Mouse (Mus musculus) heart, embryonic 15.5 days (tissue): ENCODE data around the gene E2f2. TPM values are rescaled to one million over a fixed set of nuclear protein-coding genes. Genes with fewer than 3 reads are reported as not detected.

Experiments used
- ATAC-seq: fragments of 200-750 bp; cut with Nextera tagmentation; replicated peaks from 2 replicates; pipeline ENCODE4 v1.8.0; 2017; ENCODE audit warnings: low read depth, moderate TSS enrichment; ENCODE audit not compliant: insufficient number of reproducible peaks, insufficient read depth, low FRiP score
- H3K27ac ChIP-seq: fragments of 300-500 bp; sonication (generic); 2 replicates; pipeline ENCODE4 v1.5.1; 2015; ENCODE audit warnings: mild to moderate bottlenecking, inconsistent platforms
- H3K27me3 ChIP-seq: fragments of 300-500 bp; sonication (generic); 2 replicates; pipeline ENCODE4 v1.6.1; 2015; ENCODE audit warnings: inconsistent platforms
- H3K36me3 ChIP-seq: fragments of 300-500 bp; sonication (generic); 2 replicates; pipeline ENCODE4 v1.6.1; 2015; ENCODE audit warnings: mild to moderate bottlenecking, inconsistent platforms
- H3K4me1 ChIP-seq: fragments of 300-500 bp; sonication (generic); replicated peaks from 2 replicates; pipeline ENCODE4 v1.6.1; 2015; ENCODE audit warnings: inconsistent platforms
- H3K4me2 ChIP-seq: fragments of 300-500 bp; sonication (generic); 2 replicates; pipeline ENCODE4 v1.6.1; 2015; ENCODE audit warnings: inconsistent platforms, mild to moderate bottlenecking, moderate library complexity
- H3K4me3 ChIP-seq: fragments of 300-500 bp; sonication (generic); 2 replicates; pipeline ENCODE4 v1.5.1; 2015; ENCODE audit warnings: mild to moderate bottlenecking, inconsistent platforms
- H3K9ac ChIP-seq: fragments of 300-500 bp; sonication (generic); 2 replicates; pipeline ENCODE4 v1.6.1; 2015; ENCODE audit warnings: mild to moderate bottlenecking, inconsistent platforms
- H3K9me3 ChIP-seq: fragments of 300-500 bp; sonication (generic); replicated peaks from 2 replicates; pipeline ENCODE4 v1.6.1; 2016; ENCODE audit warnings: inconsistent platforms
- WGBS: fragments of 180-500 bp; shearing (Covaris S2); methylation state at CpG from one replicate; pipeline ENCODE4 v1.1.7; 2015; ENCODE audit warnings: mixed read lengths; 5-methylcytosine and 5-hydroxymethylcytosine counted together
- polyA plus RNA-seq: library from polyadenylated mRNA; unstranded; fragments of >200 nt; fragmentation: Nextera tagmentation; extraction: Ambion mirVana; gene quantifications from 2 replicates; pipeline ENCODE4 v1.2.1, GENCODE M21; 2015

The E2f2 gene
- polyA plus RNA-seq, 1 experiment from 2014 or later: 7.8 TPM

- Histone ChIP-seq H3K27me3 (no peaks in the 10 kb centered on the region), H3K9ac (no peak overlapping the region), H3K4me1 (peaks cover 72% of the 10 kb centered on the region), H3K9me3 (no peaks in the 10 kb centered on the region), H3K27ac (peak overlapping the region; percentile 51), H3K4me2 (peak overlapping the region; percentile 19; the same call in 1 of the 2 replicates), H3K36me3 (no peaks in the 10 kb centered on the region), H3K4me3 (no peak overlapping the region)
- WGBS: 45% methylated on average over 11 of the region's 11 CpGs
- no peak for ATAC-seq
These were observed 5.6 kb downstream of the E2f2 start for GRCm38 (mm10) chr4:136177612-136178474.

- H3K4me1 ChIP-seq: peaks cover 66% of the 10 kb centered on the region
These were observed 6.3 kb downstream of the E2f2 start for GRCm38 (mm10) chr4:136178475-136178921.

GRCm38 (mm10) chr4:136179456-136179855 lies 7.3 kb downstream of the E2f2 start:
- H3K9ac ChIP-seq: no peak overlapping the region
- WGBS: 90% methylated on average over 7 of the region's 7 CpGs
- no peak for ATAC-seq
- no peak overlapping the region; the same call in 1 of the 2 replicates for H3K4me3 ChIP-seq
- no peaks in the 10 kb centered on the region for H3K9me3 ChIP-seq
- H3K36me3 ChIP-seq: no peaks in the 10 kb centered on the region
- H3K27ac ChIP-seq: peak overlapping the region; percentile 65; the same call in 1 of the 2 replicates
- H3K4me1 ChIP-seq: peaks cover 56% of the 10 kb centered on the region
- H3K4me2 ChIP-seq: peak overlapping the region; percentile 63
- no peaks in the 10 kb centered on the region for H3K27me3 ChIP-seq

More at GRCm38 (mm10) chr4:136178475-136178921, 6.3 kb downstream of the E2f2 start:
- no peaks in the 10 kb centered on the region for H3K9me3 ChIP-seq
- no peak overlapping the region for H3K4me3 ChIP-seq
- WGBS: 71% methylated on average over 12 of the region's 12 CpGs
- H3K9ac ChIP-seq: no peak overlapping the region
- H3K36me3 ChIP-seq: no peaks in the 10 kb centered on the region
- H3K27ac ChIP-seq: peak overlapping the region; percentile 51
- H3K27me3 ChIP-seq: no peaks in the 10 kb centered on the region
- no peak for ATAC-seq
- peak overlapping the region; percentile 19; the same call in 1 of the 2 replicates for H3K4me2 ChIP-seq

DNA sequence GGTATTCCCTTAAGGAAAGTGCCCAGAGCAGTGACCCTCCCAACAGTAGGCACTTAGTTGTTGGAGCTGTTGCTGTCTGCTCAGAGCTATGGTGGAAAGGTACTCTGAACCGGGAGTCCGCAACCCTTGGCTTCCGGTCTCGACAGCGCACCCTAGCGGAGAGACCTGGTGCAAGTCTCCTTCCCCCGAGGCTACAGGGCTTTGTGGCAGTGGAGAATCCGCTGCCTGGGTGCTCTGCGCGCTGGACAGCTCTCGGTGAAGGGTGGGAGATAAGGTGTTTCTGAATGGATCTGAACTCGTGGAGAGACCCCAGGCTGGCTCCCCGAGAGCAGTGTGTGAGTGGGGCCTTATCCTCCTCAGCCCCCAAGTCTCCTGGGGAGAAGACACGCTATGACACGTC lies 7.8 kb downstream of the E2f2 start:
- H3K36me3 ChIP-seq: no peaks in the 10 kb centered on the region
- H3K4me2 ChIP-seq: peak overlapping the region; percentile 63
- H3K27ac ChIP-seq: peak overlapping the region; percentile 65
- H3K27me3 ChIP-seq: no peaks in the 10 kb centered on the region
- H3K4me1 ChIP-seq: peaks cover 51% of the 10 kb centered on the region
- H3K9me3 ChIP-seq: no peaks in the 10 kb centered on the region
- peak overlapping the region; percentile 43 for H3K4me3 ChIP-seq
- WGBS: 4% methylated on average over 15 of the region's 15 CpGs
- peak overlapping the region; percentile 39; the same call in 1 of the 2 replicates for H3K9ac ChIP-seq
- peak; percentile 23; the same call in 1 of the 2 replicates for ATAC-seq

- Histone ChIP-seq H3K27ac (peak overlapping the region; percentile 65), H3K9ac (peak overlapping the region; percentile 39; the same call in 1 of the 2 replicates), H3K27me3 (no peaks in the 10 kb centered on the region), H3K4me2 (peak overlapping the region; percentile 63), H3K4me1 (peaks cover 51% of the 10 kb centered on the region), H3K9me3 (no peaks in the 10 kb centered on the region), H3K4me3 (peak overlapping the region; percentile 43), H3K36me3 (no peaks in the 10 kb centered on the region)
- WGBS: 16% methylated on average over 23 of the region's 23 CpGs
- ATAC-seq: peak; percentile 78
These were observed 8.5 kb downstream of the E2f2 start for GRCm38 (mm10) chr4:136180408-136181330.

GRCm38 (mm10) chr4:136181367-136181766 lies 9.2 kb downstream of the E2f2 start:
- Histone ChIP-seq H3K9ac (no peak overlapping the region), H3K9me3 (no peaks in the 10 kb centered on the region), H3K4me1 (peaks cover 46% of the 10 kb centered on the region), H3K36me3 (peaks cover under 1% of the 10 kb centered on the region; the same call in 1 of the 2 replicates), H3K27ac (0 out of 2 replicates have a peak overlapping the region, but pooled peaks have one; percentile 18), H3K4me3 (peak overlapping the region; percentile 43), H3K27me3 (no peaks in the 10 kb centered on the region), H3K4me2 (peak overlapping the region; percentile 63)
- 29% methylated on average over 12 of the region's 12 CpGs for WGBS
- ATAC-seq: no peak

DNA sequence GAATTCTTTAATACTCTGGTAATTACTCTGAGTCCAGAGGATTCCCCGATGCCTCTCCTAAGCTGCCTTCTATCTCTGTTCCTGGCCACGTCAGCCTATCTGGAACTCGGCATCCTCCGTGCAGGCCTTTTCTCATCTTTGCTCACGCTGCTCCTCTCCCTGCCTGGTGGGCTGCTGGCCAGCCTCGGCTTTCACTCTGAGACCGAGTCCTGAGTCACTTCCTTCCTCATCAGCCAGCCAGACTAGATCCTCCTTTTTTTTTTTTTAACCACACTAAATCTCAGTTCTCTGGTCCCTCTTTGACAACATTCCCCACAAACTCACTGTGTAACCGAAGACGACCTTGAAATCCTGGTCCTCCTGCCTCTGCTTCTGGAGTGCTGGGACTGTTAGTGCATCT lies 13.2 kb downstream of the E2f2 start:
- ATAC-seq: no peak
- no peak overlapping the region; the same call in 1 of the 2 replicates for H3K9ac ChIP-seq
- peak overlapping the region; percentile 76 for H3K27ac ChIP-seq
- H3K27me3 ChIP-seq: no peaks in the 10 kb centered on the region
- H3K4me3 ChIP-seq: no peak overlapping the region
- H3K4me1 ChIP-seq: peaks cover 17% of the 10 kb centered on the region
- 0 out of 2 replicates have a peak overlapping the region, but pooled peaks have one; percentile 24 for H3K4me2 ChIP-seq
- peaks cover 15% of the 10 kb centered on the region; the same call in 1 of the 2 replicates for H3K36me3 ChIP-seq
- no peaks in the 10 kb centered on the region for H3K9me3 ChIP-seq
- WGBS: 44% methylated on average over 9 of the region's 9 CpGs

DNA sequence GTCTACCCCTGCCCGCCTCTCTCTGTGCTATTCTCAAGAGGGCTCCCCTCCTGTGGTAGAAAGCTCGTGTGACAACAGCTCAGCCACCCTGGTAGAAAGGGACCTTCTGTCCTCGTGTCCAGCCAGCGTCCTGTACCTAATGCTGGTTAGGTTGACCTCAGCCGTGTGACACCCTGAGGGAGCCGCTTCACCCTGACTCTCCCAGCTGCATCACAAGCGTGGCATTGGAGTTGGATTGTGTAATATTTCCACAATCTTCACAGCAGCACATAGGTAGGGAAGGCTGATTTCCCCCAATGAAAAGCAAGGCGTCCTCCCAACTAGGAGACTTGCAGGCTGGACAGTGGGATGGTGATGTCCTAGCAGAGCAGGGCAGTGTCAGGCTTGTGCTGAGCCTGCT lies 14.1 kb downstream of the E2f2 start:
- ATAC-seq: no peak
- no peak overlapping the region for H3K4me2 ChIP-seq
- peaks cover 16% of the 10 kb centered on the region for H3K4me1 ChIP-seq
- H3K27ac ChIP-seq: no peak overlapping the region
- H3K27me3 ChIP-seq: no peaks in the 10 kb centered on the region
- peaks cover 15% of the 10 kb centered on the region; the same call in 1 of the 2 replicates for H3K36me3 ChIP-seq
- H3K9me3 ChIP-seq: no peaks in the 10 kb centered on the region
- no peak overlapping the region for H3K9ac ChIP-seq
- 82% methylated on average over 8 of the region's 8 CpGs for WGBS
- H3K4me3 ChIP-seq: no peak overlapping the region

- 82% methylated on average over 23 of the region's 23 CpGs for WGBS
- Histone ChIP-seq H3K4me2 (no peak overlapping the region), H3K27ac (no peak overlapping the region), H3K27me3 (no peaks in the 10 kb centered on the region), H3K9me3 (no peaks in the 10 kb centered on the region), H3K4me3 (no peak overlapping the region), H3K4me1 (peaks cover 19% of the 10 kb centered on the region), H3K36me3 (peaks cover 17% of the 10 kb centered on the region; the same call in 1 of the 2 replicates), H3K9ac (no peak overlapping the region)
- ATAC-seq: no peak
These were observed 14.7 kb downstream of the E2f2 start for GRCm38 (mm10) chr4:136186739-136187472.

GRCm38 (mm10) chr4:136188973-136189737 lies 17.0 kb downstream of the E2f2 start:
- ATAC-seq: no peak
- H3K9me3 ChIP-seq: no peaks in the 10 kb centered on the region
- no peak overlapping the region for H3K4me2 ChIP-seq
- peaks cover 17% of the 10 kb centered on the region; the same call in 1 of the 2 replicates for H3K36me3 ChIP-seq
- 81% methylated on average over 6 of the region's 6 CpGs for WGBS
- no peaks in the 10 kb centered on the region for H3K27me3 ChIP-seq
- H3K9ac ChIP-seq: no peak overlapping the region
- H3K4me1 ChIP-seq: peaks cover 26% of the 10 kb centered on the region
- no peak overlapping the region for H3K4me3 ChIP-seq
- H3K27ac ChIP-seq: no peak overlapping the region
